Mouse (Mus musculus): ENCODE results near the gene Pcolce2. TPM values are rescaled to one million over a fixed set of nuclear protein-coding genes. Genes with fewer than 3 reads are reported as not detected.
"Not testable (repeated sequence)": the region's sequence is repeated elsewhere in the genome, so short reads cannot be mapped to it uniquely, and the experiment has no call there.

Pcolce2 gene
- polyA plus RNA-seq, 1 experiment: 0.78 TPM

GRCm38 (mm10) chr9:95615961-95616360, 21.4 kb upstream of the Pcolce2 start:
- Histone ChIP-seq H3K27me3 (replicated peaks; ENCODE audit: control insufficient read depth, insufficient read depth, low read length) (no peaks in the 10 kb centered on the region), H3K36me3 (ENCODE audit: control insufficient read depth, insufficient read depth, low read length) (no peaks in the 10 kb centered on the region), H3K27ac (ENCODE audit: insufficient read depth, low read depth, low read length) (no peak overlapping the region), H3K4me3 (ENCODE audit: insufficient read depth, low read depth, low read length) (no peak overlapping the region), H3K4me1 (ENCODE audit: control insufficient read depth, insufficient read depth, low read length) (no peaks in the 10 kb centered on the region)
- TF ChIP-seq CTCF (conservative IDR thresholded peaks at IDR 0.05; ENCODE audit: insufficient read depth, insufficient read length, low read depth, low read length): no peak
- no peak for TF ChIP-seq POLR2A (IDR thresholded peaks at IDR 0.05; ENCODE audit: low read depth, low read length)
- DNase-seq: peak; percentile 36
- 80% methylated on average over 3 of the region's 3 CpGs for WGBS

DNA sequence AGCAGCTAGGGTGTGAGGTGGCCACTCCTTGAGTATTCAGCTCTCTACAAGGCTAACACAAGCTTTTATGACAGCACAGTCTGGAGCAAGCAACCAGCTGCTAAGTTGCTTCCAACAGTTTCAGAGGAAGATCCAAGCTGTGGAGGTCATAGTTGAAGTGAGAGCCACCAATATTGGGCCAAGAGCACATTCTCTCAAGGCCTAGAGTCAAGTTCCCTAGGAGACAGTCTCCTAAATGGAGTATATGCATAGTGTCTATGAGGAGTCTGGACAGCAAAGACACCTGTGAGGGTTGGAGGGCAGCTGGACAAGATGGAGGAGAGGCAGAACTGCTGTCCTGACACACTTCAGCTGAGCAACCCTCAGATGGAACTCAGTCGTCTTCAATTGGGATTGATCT, 18.8 kb upstream of the Pcolce2 start:
- H3K27me3 ChIP-seq (replicated peaks; ENCODE audit: control insufficient read depth, insufficient read depth, low read length): no peaks in the 10 kb centered on the region
- no peaks in the 10 kb centered on the region for H3K4me1 ChIP-seq (ENCODE audit: control insufficient read depth, insufficient read depth, low read length)
- no peak overlapping the region for H3K4me3 ChIP-seq (ENCODE audit: insufficient read depth, low read depth, low read length)
- DNase-seq: no peak
- no peak overlapping the region for H3K27ac ChIP-seq (ENCODE audit: insufficient read depth, low read depth, low read length)
- TF ChIP-seq POLR2A (IDR thresholded peaks at IDR 0.05; ENCODE audit: low read depth, low read length) (no peak), CTCF (conservative IDR thresholded peaks at IDR 0.05; ENCODE audit: insufficient read depth, insufficient read length, low read depth, low read length) (no peak)
- 82% methylated on average over 1 of the region's 1 CpGs for WGBS
- H3K36me3 ChIP-seq (ENCODE audit: control insufficient read depth, insufficient read depth, low read length): no peaks in the 10 kb centered on the region

GRCm38 (mm10) chr9:95624072-95624471, 13.3 kb upstream of the Pcolce2 start:
- no peak overlapping the region for H3K27ac ChIP-seq (ENCODE audit: insufficient read depth, low read depth, low read length)

GRCm38 (mm10) chr9:95628439-95628948, 8.9 kb upstream of the Pcolce2 start:
- Histone ChIP-seq H3K27me3 (replicated peaks; ENCODE audit: control insufficient read depth, insufficient read depth, low read length) (no peaks in the 10 kb centered on the region), H3K4me3 (ENCODE audit: insufficient read depth, low read depth, low read length) (no peak overlapping the region), H3K36me3 (ENCODE audit: control insufficient read depth, insufficient read depth, low read length) (no peaks in the 10 kb centered on the region), H3K27ac (ENCODE audit: insufficient read depth, low read depth, low read length) (no peak overlapping the region), H3K4me1 (ENCODE audit: control insufficient read depth, insufficient read depth, low read length) (no peaks in the 10 kb centered on the region)
- WGBS: 74% methylated on average over 6 of the region's 6 CpGs
- TF ChIP-seq CTCF (conservative IDR thresholded peaks at IDR 0.05; ENCODE audit: insufficient read depth, insufficient read length, low read depth, low read length) (no peak), POLR2A (IDR thresholded peaks at IDR 0.05; ENCODE audit: low read depth, low read length) (no peak)
- DNase-seq: no peak

More at GRCm38 (mm10) chr9:95624072-95624471, 13.3 kb upstream of the Pcolce2 start:
- Histone ChIP-seq H3K4me1 (ENCODE audit: control insufficient read depth, insufficient read depth, low read length) (no peaks in the 10 kb centered on the region), H3K27me3 (replicated peaks; ENCODE audit: control insufficient read depth, insufficient read depth, low read length) (no peaks in the 10 kb centered on the region), H3K4me3 (ENCODE audit: insufficient read depth, low read depth, low read length) (no peak overlapping the region), H3K36me3 (ENCODE audit: control insufficient read depth, insufficient read depth, low read length) (no peaks in the 10 kb centered on the region)
- no peak for TF ChIP-seq POLR2A (IDR thresholded peaks at IDR 0.05; ENCODE audit: low read depth, low read length)
- TF ChIP-seq CTCF (conservative IDR thresholded peaks at IDR 0.05; ENCODE audit: insufficient read depth, insufficient read length, low read depth, low read length): no peak
- 87% methylated on average over 3 of the region's 3 CpGs for WGBS
- DNase-seq: no peak

DNA sequence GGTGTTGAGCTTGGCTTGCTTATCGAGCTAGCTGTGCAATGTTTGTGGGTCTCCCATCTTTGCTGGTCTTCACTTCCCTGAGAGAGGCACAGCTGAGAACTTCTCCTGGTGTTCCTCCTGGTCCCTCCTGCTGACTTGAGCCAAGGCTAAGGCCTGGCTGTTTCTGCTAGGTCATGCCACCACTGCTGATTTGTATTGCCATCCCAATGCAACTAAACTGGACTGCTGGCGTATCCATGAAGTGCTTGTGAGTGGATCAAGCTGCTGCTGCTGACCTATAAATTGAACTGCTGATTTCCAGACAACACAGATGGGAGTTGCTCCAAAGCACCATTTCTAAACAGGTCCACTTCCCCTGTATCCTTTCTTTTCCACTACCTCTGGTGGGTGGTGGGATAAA, 7.8 kb upstream of the Pcolce2 start:
- H3K27me3 ChIP-seq (replicated peaks; ENCODE audit: control insufficient read depth, insufficient read depth, low read length); H3K36me3 ChIP-seq (ENCODE audit: control insufficient read depth, insufficient read depth, low read length); H3K4me3 ChIP-seq (ENCODE audit: insufficient read depth, low read depth, low read length); DNase-seq; H3K4me1 ChIP-seq (ENCODE audit: control insufficient read depth, insufficient read depth, low read length); H3K27ac ChIP-seq (ENCODE audit: insufficient read depth, low read depth, low read length): not testable (repeated sequence)
- 86% methylated on average over 2 of the region's 2 CpGs for WGBS

GRCm38 (mm10) chr9:95636395-95636794, 1.0 kb upstream of the Pcolce2 start:
- TF ChIP-seq CTCF (conservative IDR thresholded peaks at IDR 0.05; ENCODE audit: insufficient read depth, insufficient read length, low read depth, low read length): no peak
- TF ChIP-seq POLR2A (IDR thresholded peaks at IDR 0.05; ENCODE audit: low read depth, low read length): no peak
- no peak for DNase-seq
- Histone ChIP-seq H3K27me3 (replicated peaks; ENCODE audit: control insufficient read depth, insufficient read depth, low read length) (no peaks in the 10 kb centered on the region; the same call in 1 of the 2 replicates), H3K4me1 (ENCODE audit: control insufficient read depth, insufficient read depth, low read length) (no peaks in the 10 kb centered on the region), H3K36me3 (ENCODE audit: control insufficient read depth, insufficient read depth, low read length) (no peaks in the 10 kb centered on the region), H3K27ac (ENCODE audit: insufficient read depth, low read depth, low read length) (no peak overlapping the region), H3K4me3 (ENCODE audit: insufficient read depth, low read depth, low read length) (no peak overlapping the region)
- 86% methylated on average over 4 of the region's 4 CpGs for WGBS

GRCm38 (mm10) chr9:95639919-95640318, 2.5 kb downstream of the Pcolce2 start:
- no peak for DNase-seq
- H3K27me3 ChIP-seq (replicated peaks; ENCODE audit: control insufficient read depth, insufficient read depth, low read length): no peaks in the 10 kb centered on the region; the same call in 1 of the 2 replicates
- no peak overlapping the region for H3K27ac ChIP-seq (ENCODE audit: insufficient read depth, low read depth, low read length)
- H3K4me3 ChIP-seq (ENCODE audit: insufficient read depth, low read depth, low read length): no peak overlapping the region
- WGBS: 45% methylated on average over 4 of the region's 4 CpGs
- no peaks in the 10 kb centered on the region for H3K36me3 ChIP-seq (ENCODE audit: control insufficient read depth, insufficient read depth, low read length)
- no peaks in the 10 kb centered on the region for H3K4me1 ChIP-seq (ENCODE audit: control insufficient read depth, insufficient read depth, low read length)
- TF ChIP-seq POLR2A (IDR thresholded peaks at IDR 0.05; ENCODE audit: low read depth, low read length): no peak
- no peak for TF ChIP-seq CTCF (conservative IDR thresholded peaks at IDR 0.05; ENCODE audit: insufficient read depth, insufficient read length, low read depth, low read length)

- 89% methylated on average over 8 of the region's 8 CpGs for WGBS
- Histone ChIP-seq H3K36me3 (ENCODE audit: control insufficient read depth, insufficient read depth, low read length) (no peaks in the 10 kb centered on the region), H3K27me3 (replicated peaks; ENCODE audit: control insufficient read depth, insufficient read depth, low read length) (no peaks in the 10 kb centered on the region), H3K4me3 (ENCODE audit: insufficient read depth, low read depth, low read length) (no peak overlapping the region), H3K27ac (ENCODE audit: insufficient read depth, low read depth, low read length) (no peak overlapping the region), H3K4me1 (ENCODE audit: control insufficient read depth, insufficient read depth, low read length) (no peaks in the 10 kb centered on the region)
- TF ChIP-seq CTCF (conservative IDR thresholded peaks at IDR 0.05; ENCODE audit: insufficient read depth, insufficient read length, low read depth, low read length): no peak
- no peak for TF ChIP-seq POLR2A (IDR thresholded peaks at IDR 0.05; ENCODE audit: low read depth, low read length)
- DNase-seq: no peak
Observed at GRCm38 (mm10) chr9:95645926-95646325, 8.5 kb downstream of the Pcolce2 start.

Data from kidney, adult 2 months (tissue).